Mouse (Mus musculus): Measurements from ENCODE around the gene Rsph1.

GRCm38 (mm10) chr17:31207771-31208334, 69.3 kb downstream of the Rsph1 start, which contains the start of gene Ubash3a:
- no peak for TF ChIP-seq CTCF (IDR thresholded peaks at IDR 0.05; ENCODE audit: low read depth, low read length)
- TF ChIP-seq POLR2A (IDR thresholded peaks at IDR 0.05; ENCODE audit: borderline replicate concordance, low read depth, low read length), result no peak
